Comparison of ENCODE assay signal across 28 mouse cellular contexts in the genomic region with DNA sequence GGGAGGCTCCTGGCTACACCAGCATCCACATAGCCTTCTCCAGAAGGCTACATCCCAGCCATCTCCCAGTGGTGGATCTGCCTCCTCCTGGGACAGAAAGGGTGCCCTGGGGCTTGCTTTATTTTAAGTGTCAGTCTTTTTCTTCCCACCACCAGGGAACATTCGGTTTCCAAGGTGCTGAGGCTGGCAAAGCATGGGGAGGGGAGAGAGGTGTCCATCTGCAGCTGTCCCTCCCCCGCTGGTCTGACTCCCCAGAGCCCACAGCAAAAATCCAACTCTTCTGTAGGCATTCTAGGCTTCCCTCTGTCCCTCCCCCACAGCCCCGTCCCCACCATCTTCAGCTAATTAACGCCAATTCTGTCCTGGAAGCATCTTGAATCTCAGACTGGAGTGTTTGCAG.
DNase-seq lines count a peak whose midpoint lies in the region; ATAC-seq and TF ChIP-seq lines count a peak whose summit lies in the region.
"Had no signal": no experiment of that assay in that cellular context is flagged by ENCODE, and none has a peak within 500 bp of the region (broad histone marks: within the 10 kb centered on the region; RNA-seq: fewer than 3 reads in every experiment).

No protein-coding gene starts in this region.

- H3K4me1 ChIP-seq in forebrain, embryonic 13.5 days = peaks cover 21% of the 10 kb centered on the region
- peaks cover 10% of the 10 kb centered on the region; the same call in 1 of the 2 replicates for H3K4me1 ChIP-seq in forebrain, embryonic 15.5 days
- peaks cover 5% of the 10 kb centered on the region; the same call in 1 of the 2 replicates for H3K4me1 ChIP-seq in midbrain, postnatal 0 days (ENCODE audit: insufficient read depth, low read length)
- H3K4me1 ChIP-seq in midbrain, embryonic 14.5 days (ENCODE audit: control insufficient read depth, insufficient read depth, low read length) = peaks cover 8% of the 10 kb centered on the region; the same call in 1 of the 2 replicates

- H3K9ac ChIP-seq in forebrain, embryonic 13.5 days = 0 out of 2 replicates have a peak overlapping the region, but pooled peaks have one; percentile 6
- H3K9ac ChIP-seq in forebrain, embryonic 15.5 days (replicated peaks) = no peak overlapping the region
- 0 out of 2 replicates have a peak overlapping the region, but pooled peaks have one; percentile 24 for H3K9ac ChIP-seq in midbrain, postnatal 0 days (replicated peaks; ENCODE audit: low read length, poor library complexity, severe bottlenecking)
- H3K9ac ChIP-seq in midbrain, embryonic 14.5 days (replicated peaks; ENCODE audit: low read length) = no peak overlapping the region
- H3K9ac ChIP-seq: embryonic facial prominence, embryonic 13.5 days; heart, embryonic 12.5 days; heart, embryonic 15.5 days; hindbrain, embryonic 15.5 days had no signal

- H3K4me2 ChIP-seq in forebrain, embryonic 13.5 days = no peak overlapping the region
- no peak overlapping the region for H3K4me2 ChIP-seq in forebrain, embryonic 15.5 days (replicated peaks)
- no peak overlapping the region for H3K4me2 ChIP-seq in midbrain, postnatal 0 days (ENCODE audit: low read depth, low read length, poor library complexity, severe bottlenecking)
- H3K4me2 ChIP-seq in midbrain, embryonic 14.5 days (ENCODE audit: low read length) = no peak overlapping the region
- H3K4me2 ChIP-seq: embryonic facial prominence, embryonic 13.5 days; heart, embryonic 12.5 days; heart, embryonic 15.5 days; hindbrain, embryonic 15.5 days had no signal

- no peak overlapping the region for H3K27ac ChIP-seq in forebrain, embryonic 13.5 days
- H3K27ac ChIP-seq in forebrain, embryonic 15.5 days (replicated peaks) = no peak overlapping the region
- H3K27ac ChIP-seq in layer of hippocampus, adult 2 months = peak overlapping the region; percentile 89
- H3K27ac ChIP-seq in midbrain, postnatal 0 days (ENCODE audit: low read depth, low read length) = no peak overlapping the region
- H3K27ac ChIP-seq in midbrain, embryonic 14.5 days (replicated peaks; ENCODE audit: low read depth, low read length) = no peak overlapping the region
- H3K27ac ChIP-seq: embryonic facial prominence, embryonic 10.5 days; embryonic facial prominence, embryonic 13.5 days; heart, embryonic 15.5 days; hindbrain, embryonic 10.5 days; hindbrain, embryonic 15.5 days had no signal

- H3K9me3 ChIP-seq in forebrain, embryonic 13.5 days (replicated peaks) = no peaks in the 10 kb centered on the region
- no peaks in the 10 kb centered on the region for H3K9me3 ChIP-seq in forebrain, embryonic 15.5 days
- H3K9me3 ChIP-seq in midbrain, postnatal 0 days (ENCODE audit: low read length) = no peaks in the 10 kb centered on the region
- no peaks in the 10 kb centered on the region for H3K9me3 ChIP-seq in midbrain, embryonic 14.5 days (ENCODE audit: control insufficient read depth, low read length)
- H3K9me3 ChIP-seq: embryonic facial prominence, embryonic 10.5 days; embryonic facial prominence, embryonic 13.5 days; G1E; heart, embryonic 12.5 days; heart, embryonic 15.5 days; hindbrain, embryonic 10.5 days; hindbrain, embryonic 15.5 days had no signal

- no peak for TF ChIP-seq POLR2A in brain, embryonic 14.5 days (IDR thresholded peaks at IDR 0.05; ENCODE audit: borderline replicate concordance, extremely low read depth, insufficient read depth, insufficient read length, poor library complexity, severe bottlenecking)

- peak; percentile 24 for TF ChIP-seq CTCF in layer of hippocampus, adult 2 months (conservative IDR thresholded peaks at IDR 0.05)
- TF ChIP-seq CTCF in midbrain, postnatal 0 days (IDR thresholded peaks at IDR 0.05) = no peak
- TF ChIP-seq CTCF in brain, embryonic 14.5 days (IDR thresholded peaks at IDR 0.05; ENCODE audit: borderline replicate concordance, extremely low read depth, insufficient read depth, insufficient read length) = no peak

- no peaks in the 10 kb centered on the region for H3K36me3 ChIP-seq in forebrain, embryonic 13.5 days (ENCODE audit: poor library complexity, severe bottlenecking)
- H3K36me3 ChIP-seq in forebrain, embryonic 15.5 days = no peaks in the 10 kb centered on the region
- no peaks in the 10 kb centered on the region for H3K36me3 ChIP-seq in midbrain, postnatal 0 days (ENCODE audit: insufficient read depth, low read length)
- no peaks in the 10 kb centered on the region for H3K36me3 ChIP-seq in midbrain, embryonic 14.5 days (ENCODE audit: control insufficient read depth, insufficient read depth, low read length)
- H3K36me3 ChIP-seq: embryonic facial prominence, embryonic 10.5 days; embryonic facial prominence, embryonic 13.5 days; G1E; heart, embryonic 12.5 days; heart, embryonic 15.5 days; hindbrain, embryonic 10.5 days; hindbrain, embryonic 15.5 days had no signal

- no peak overlapping the region for H3K4me3 ChIP-seq in forebrain, embryonic 13.5 days
- H3K4me3 ChIP-seq in forebrain, embryonic 15.5 days = no peak overlapping the region
- H3K4me3 ChIP-seq in layer of hippocampus, adult 2 months = no peak overlapping the region
- H3K4me3 ChIP-seq in midbrain, postnatal 0 days (ENCODE audit: low read depth, low read length) = no peak overlapping the region
- H3K4me3 ChIP-seq in midbrain, embryonic 14.5 days (replicated peaks; ENCODE audit: low read depth, low read length) = no peak overlapping the region
- H3K4me3 ChIP-seq: embryonic facial prominence, embryonic 10.5 days; embryonic facial prominence, embryonic 13.5 days; erythroblast, embryonic 14.5 days; heart, embryonic 12.5 days; heart, embryonic 15.5 days; hindbrain, embryonic 10.5 days; hindbrain, embryonic 15.5 days had no signal

- peaks cover 4% of the 10 kb centered on the region; the same call in 1 of the 2 replicates for H3K27me3 ChIP-seq in forebrain, embryonic 13.5 days
- H3K27me3 ChIP-seq in forebrain, embryonic 15.5 days = no peaks in the 10 kb centered on the region
- no peaks in the 10 kb centered on the region for H3K27me3 ChIP-seq in midbrain, postnatal 0 days (ENCODE audit: insufficient read depth, low read length)
- H3K27me3 ChIP-seq in midbrain, embryonic 14.5 days (ENCODE audit: control insufficient read depth, insufficient read depth, low read length) = no peaks in the 10 kb centered on the region
- H3K27me3 ChIP-seq: embryonic facial prominence, embryonic 13.5 days; hindbrain, embryonic 15.5 days; Patski had no signal

- no peak for ATAC-seq in forebrain, embryonic 13.5 days
- ATAC-seq in forebrain, embryonic 15.5 days (replicated peaks) = no peak
- ATAC-seq in midbrain, postnatal 0 days (ENCODE audit: low FRiP score) = no peak
- no peak for ATAC-seq in midbrain, embryonic 14.5 days (ENCODE audit: low FRiP score, low TSS enrichment)
- ATAC-seq: Patski had no signal

- no peak for DNase-seq in layer of hippocampus, adult 2 months (ENCODE audit: low spot score in 2 of 2)
- DNase-seq in layer of hippocampus, adult 9-10 months (ENCODE audit: low spot score) = no peak
- no peak for DNase-seq in midbrain, postnatal 0 days (ENCODE audit: low spot score)
- DNase-seq in midbrain, embryonic 14.5 days = no peak
- peak; percentile 34 for DNase-seq in brain, embryonic 14.5 days (ENCODE audit: low read depth)
- DNase-seq: adrenal gland, postnatal 10 days; adrenal gland, postnatal 36 days; B cell, adult 2 months; cerebellum, adult 11 months; cerebellum, adult 8-10 months; cerebellum, postnatal 10 days; cerebellum, postnatal 36 days; embryo, embryonic 11 days; gastrocnemius, postnatal 25 days; heart, adult 18-20 months; heart, postnatal 10 days; heart, postnatal 36 days had no signal

- WGBS in forebrain, embryonic 13.5 days = 19% methylated on average over 4 of the region's 4 CpGs
- 5% methylated on average over 4 of the region's 4 CpGs for WGBS in forebrain, embryonic 15.5 days
- 11% methylated on average over 4 of the region's 4 CpGs for WGBS in midbrain, postnatal 0 days
- WGBS in midbrain, embryonic 14.5 days = 17% methylated on average over 4 of the region's 4 CpGs

Comparison
In these comparisons a context has a peak if more than half of its experiments do, and no peak if none do; other contexts are left out.
1. H3K9ac ChIP-seq: peak in forebrain, embryonic 13.5 days (single experiment) and midbrain, postnatal 0 days (single experiment); none in forebrain, embryonic 15.5 days (single experiment) and midbrain, embryonic 14.5 days (single experiment).